Mouse (Mus musculus): Measurements from ENCODE around the gene Bex2. TPM values are rescaled to one million over a fixed set of nuclear protein-coding genes. Genes with fewer than 3 reads are reported as not detected.

Gene Bex2
- total RNA-seq, 2 experiments from 2014 or later, result 384 to 394 TPM

Other genes with a start within 250 kb of the Bex2 start
- 100 to 1,000 TPM; 161 to 192 TPM for gene Gprasp2, start 229.2 kb downstream of the Bex2 start, total RNA-seq (2021)
- gene Arxes2, start 74.4 kb downstream of the Bex2 start, total RNA-seq (2021), result 10 to 100 TPM; 66.2 to 75.0 TPM
- gene Arxes1, start 34.9 kb downstream of the Bex2 start, total RNA-seq (2021), result 10 to 100 TPM; 40.7 to 41.9 TPM
- gene Nxf3, start 17.0 kb upstream of the Bex2 start, total RNA-seq (2021), result not detected
- 10 to 100 TPM; 19.8 to 22.3 TPM for gene Bex4, start 70.8 kb upstream of the Bex2 start, total RNA-seq (2021)
- gene Tceal8, start 104.1 kb upstream of the Bex2 start, total RNA-seq (2021), result 10 to 100 TPM; 32.8 to 45.5 TPM
- 100 to 1,000 TPM; 125 to 156 TPM for gene Tceal5, start 135.6 kb upstream of the Bex2 start, total RNA-seq (2021)
- 1 to 10 TPM; 1.9 to 2.2 TPM for gene Tceal7, start 146.5 kb upstream of the Bex2 start, total RNA-seq (2021)
- 10 to 100 TPM; 87.8 to 89.8 TPM for gene Bex1, start 147.3 kb upstream of the Bex2 start, total RNA-seq (2021)
- gene Tceal9, start 176.8 kb upstream of the Bex2 start, total RNA-seq (2021), result 100 to 1,000 TPM; 119 to 122 TPM
- 100 to 1,000 TPM; 307 to 324 TPM for gene Bex3, start 202.0 kb upstream of the Bex2 start, total RNA-seq (2021)

Measured in left cerebral cortex, postnatal 25 days (tissue).